8 mouse cellular contexts compared by ENCODE assay signal in the genomic region with DNA sequence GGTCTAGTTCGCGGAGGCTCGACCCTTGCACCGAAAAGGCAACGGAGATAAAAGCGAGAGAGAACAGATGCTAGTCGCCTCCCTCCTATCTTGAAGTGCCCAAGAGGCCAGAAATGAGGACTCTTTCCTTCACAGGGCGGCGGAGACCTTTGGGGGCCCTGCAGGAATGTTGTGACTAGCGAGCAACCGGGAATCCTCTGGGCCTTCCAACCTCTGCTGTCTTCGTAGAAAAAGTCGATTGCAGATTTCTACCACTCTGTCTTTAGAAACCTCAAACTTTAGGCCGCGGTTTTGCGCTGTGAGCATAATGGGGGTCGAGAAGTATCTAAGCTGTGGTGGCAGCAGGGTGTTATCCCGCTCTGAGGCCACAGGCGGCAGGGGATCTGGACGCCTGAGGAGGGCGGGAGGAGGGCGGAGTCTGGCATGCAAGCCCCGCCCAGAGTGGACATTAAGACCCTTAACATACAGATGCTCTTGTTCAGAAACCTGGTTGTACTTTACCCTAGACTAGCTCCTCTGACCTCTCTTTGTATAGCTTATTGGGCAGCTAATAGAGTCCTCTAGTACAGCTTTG. TPM values are rescaled to one million over a fixed set of nuclear protein-coding genes. Genes with fewer than 3 reads are reported as not detected.
DNase-seq lines count a peak whose midpoint lies in the region; ATAC-seq lines count a peak whose summit lies in the region.

No protein-coding gene starts in this region.

- no peaks in the 10 kb centered on the region for H3K9me3 ChIP-seq in kidney, embryonic 15.5 days (replicated peaks)
- no peaks in the 10 kb centered on the region for H3K9me3 ChIP-seq in liver, embryonic 15.5 days (replicated peaks)

- peaks cover 19% of the 10 kb centered on the region for H3K4me1 ChIP-seq in kidney, embryonic 15.5 days
- no peaks in the 10 kb centered on the region for H3K4me1 ChIP-seq in brown adipose tissue, adult 24 weeks (ENCODE audit: control insufficient read depth, insufficient read depth, insufficient read length, low read length)
- peaks cover 10% of the 10 kb centered on the region for H3K4me1 ChIP-seq in liver, embryonic 15.5 days (replicated peaks)

- ATAC-seq in kidney, embryonic 15.5 days (replicated peaks; ENCODE audit: low FRiP score), result peak; percentile 85
- ATAC-seq in liver, embryonic 15.5 days (ENCODE audit: insufficient read depth), result no peak

- H3K4me3 ChIP-seq in kidney, embryonic 15.5 days (replicated peaks), result peak overlapping the region; percentile 71
- H3K4me3 ChIP-seq in brown adipose tissue, adult 24 weeks (ENCODE audit: insufficient read depth, low read depth, low read length), result peak overlapping the region; percentile 66
- H3K4me3 ChIP-seq in liver, embryonic 15.5 days (replicated peaks), result peak overlapping the region; percentile 50

- WGBS in kidney, embryonic 15.5 days, result 1% methylated on average over 23 of the region's 23 CpGs
- WGBS in liver, embryonic 15.5 days (ENCODE audit: insufficient replicate concordance), result 2% methylated on average over 23 of the region's 23 CpGs

- DNase-seq in kidney, adult 11 months, result no peak
- peak; percentile 43 for DNase-seq in heart, postnatal 4 days
- peak; percentile 23 for DNase-seq in splenic B cell, adult 2 months (ENCODE audit: low read depth, low spot score)
- DNase-seq in left cerebral cortex, adult 9 months (ENCODE audit: low spot score in 2 of 2), result no peak
- DNase-seq in cerebellum, adult 9-11 months, result no peak

- H3K27me3 ChIP-seq in kidney, embryonic 15.5 days, result peaks cover 53% of the 10 kb centered on the region
- H3K27me3 ChIP-seq in liver, embryonic 15.5 days, result peaks cover 67% of the 10 kb centered on the region
- H3K27me3 ChIP-seq in splenic B cell, adult 2 months (ENCODE audit: control insufficient read depth, insufficient read depth, low read length, poor library complexity, severe bottlenecking), result no peaks in the 10 kb centered on the region

- peak overlapping the region; percentile 61 for H3K9ac ChIP-seq in kidney, embryonic 15.5 days
- H3K9ac ChIP-seq in liver, embryonic 15.5 days, result no peak overlapping the region

- H3K36me3 ChIP-seq in kidney, embryonic 15.5 days, result no peaks in the 10 kb centered on the region
- H3K36me3 ChIP-seq in liver, embryonic 15.5 days (replicated peaks), result no peaks in the 10 kb centered on the region
- H3K36me3 ChIP-seq in splenic B cell, adult 2 months (ENCODE audit: control insufficient read depth, insufficient read depth, low read length, poor library complexity, severe bottlenecking), result no peaks in the 10 kb centered on the region

- H3K4me2 ChIP-seq in kidney, embryonic 15.5 days, result peak overlapping the region; percentile 99
- H3K4me2 ChIP-seq in liver, embryonic 15.5 days, result peak overlapping the region; percentile 72

- H3K27ac ChIP-seq in kidney, embryonic 15.5 days, result 0 out of 2 replicates have a peak overlapping the region, but pooled peaks have one; percentile 6
- H3K27ac ChIP-seq in brown adipose tissue, adult 24 weeks (replicated peaks; ENCODE audit: low read depth, low read length), result no peak overlapping the region
- H3K27ac ChIP-seq in liver, embryonic 15.5 days (replicated peaks), result no peak overlapping the region

RNA-seq across cellular contexts. Expression of gene Lrrc27, which starts 24.1 kb away (rescaled TPM):
- polyA plus RNA-seq in kidney, embryonic 15.5 days (2015; fragmentation: Nextera tagmentation; extraction: Ambion mirVana), result 2.9 and 3.0 TPM in 2 replicates
- 8.5 and 27.2 TPM in 2 replicates for polyA plus RNA-seq in brown adipose tissue, adult 24 weeks (2012; ENCODE audit: insufficient read depth, insufficient read length, missing spikeins)
- total RNA-seq in heart, postnatal 4 days (2021), result 1 to 10 TPM; 3.4 to 5.0 TPM
- 0.54 and 1.2 TPM in 2 replicates for polyA plus RNA-seq in liver, embryonic 15.5 days (2015; fragmentation: Nextera tagmentation; extraction: Ambion mirVana)

RNA-seq across cellular contexts. Expression of gene Stk32c, which starts 24.4 kb away (rescaled TPM):
- 0.14 and 0.16 TPM in 2 replicates for polyA plus RNA-seq in kidney, embryonic 15.5 days (2015; fragmentation: Nextera tagmentation; extraction: Ambion mirVana)
- not detected in 2 replicates for polyA plus RNA-seq in brown adipose tissue, adult 24 weeks (2012; ENCODE audit: insufficient read depth, insufficient read length, missing spikeins)
- total RNA-seq in heart, postnatal 4 days (2021), result 1 to 10 TPM; 3.3 to 3.4 TPM
- polyA plus RNA-seq in liver, embryonic 15.5 days (2015; fragmentation: Nextera tagmentation; extraction: Ambion mirVana), result not detected in 2 replicates

RNA-seq across cellular contexts. Expression of gene Pwwp2b, which starts 59.6 kb away (rescaled TPM):
- 8.1 and 8.7 TPM in 2 replicates for polyA plus RNA-seq in kidney, embryonic 15.5 days (2015; fragmentation: Nextera tagmentation; extraction: Ambion mirVana)
- 4.5 and 9.4 TPM in 2 replicates for polyA plus RNA-seq in brown adipose tissue, adult 24 weeks (2012; ENCODE audit: insufficient read depth, insufficient read length, missing spikeins)
- total RNA-seq in heart, postnatal 4 days (2021), result 1 to 10 TPM; 7.9 to 9.3 TPM
- polyA plus RNA-seq in liver, embryonic 15.5 days (2015; fragmentation: Nextera tagmentation; extraction: Ambion mirVana), result 1.5 and 1.6 TPM in 2 replicates

Comparison
In these comparisons a context has a peak if more than half of its experiments do, and no peak if none do; other contexts are left out.
1. DNase-seq: peak in heart, postnatal 4 days (single experiment) and splenic B cell, adult 2 months (single experiment); none in kidney, adult 11 months (single experiment), left cerebral cortex, adult 9 months (0 of 2) and cerebellum, adult 9-11 months (single experiment).
2. Peak in every context shown above with its lines, with median percentiles within 50 percentile points of each other: H3K4me3 ChIP-seq.